Mouse (Mus musculus) heart, postnatal 0 days (tissue): Measurements from ENCODE around the gene Opn1sw.

ENCODE experiments used
- CTCF ChIP-seq: IDR thresholded peaks from 2 replicates; pipeline ENCODE4 v1.5.1; 2016; ENCODE audit warnings: antibody characterized with exemption, control low read depth, low read depth
- EP300 ChIP-seq: IDR thresholded peaks from 2 replicates; pipeline ENCODE4 v1.6.1; 2016; ENCODE audit warnings: antibody characterized with exemption, low read depth

DNA sequence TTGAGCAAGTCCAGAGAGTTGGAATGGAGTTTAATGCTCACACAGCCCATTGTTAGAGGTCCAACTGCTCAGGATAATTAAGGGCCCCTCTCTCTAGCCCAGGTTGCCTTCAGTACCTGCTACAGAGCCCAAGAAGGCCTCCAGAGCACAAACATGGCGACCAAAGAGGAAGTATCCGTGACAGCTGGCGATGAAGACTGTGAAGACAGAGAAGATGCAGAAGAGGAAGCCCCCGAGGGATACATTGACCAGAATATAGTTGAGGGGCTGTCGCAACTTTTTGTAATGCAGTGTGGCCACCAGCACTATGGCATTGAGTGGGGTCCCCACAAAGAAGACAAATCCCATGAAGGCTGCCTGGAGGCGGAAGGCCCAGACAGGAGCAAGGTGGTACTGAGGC, 8.3 kb downstream of the Opn1sw start:
- no peak for TF ChIP-seq CTCF
- no peak for TF ChIP-seq EP300
